Mouse (Mus musculus) bone marrow macrophage, adult 2 months (primary cell): Measurements from ENCODE around the gene Dock4.

Source experiments
- CTCF ChIP-seq: IDR thresholded peaks from 2 replicates; pipeline ENCODE4 v1.5.1; 2012; ENCODE audit warnings: low read depth, mild to moderate bottlenecking, low read length, moderate library complexity
- POLR2A ChIP-seq: IDR thresholded peaks from 2 replicates; pipeline ENCODE4 v1.6.1; 2012; ENCODE audit warnings: mild to moderate bottlenecking, low read depth, low read length, borderline replicate concordance

- no peak for TF ChIP-seq POLR2A
- TF ChIP-seq CTCF = no peak
Observed at GRCm38 (mm10) chr12:40501141-40501540, 55.4 kb downstream of the Dock4 start.
